Mouse (Mus musculus): ENCODE measurements around the gene Ffar3. TPM values are rescaled to one million over a fixed set of nuclear protein-coding genes. Genes with fewer than 3 reads are reported as not detected.

Gene Ffar3
- total RNA-seq (2021): not detected
- long read RNA-seq, experiment 1: 0 reads
- long read RNA-seq, experiment 2: 0 reads

GRCm38 (mm10) chr7:30856078-30856477 is at the start of gene Ffar3:
Gene Ffar3, minus strand, starts transcription at chr7:30856178.
- no peak for DNase-seq

DNA sequence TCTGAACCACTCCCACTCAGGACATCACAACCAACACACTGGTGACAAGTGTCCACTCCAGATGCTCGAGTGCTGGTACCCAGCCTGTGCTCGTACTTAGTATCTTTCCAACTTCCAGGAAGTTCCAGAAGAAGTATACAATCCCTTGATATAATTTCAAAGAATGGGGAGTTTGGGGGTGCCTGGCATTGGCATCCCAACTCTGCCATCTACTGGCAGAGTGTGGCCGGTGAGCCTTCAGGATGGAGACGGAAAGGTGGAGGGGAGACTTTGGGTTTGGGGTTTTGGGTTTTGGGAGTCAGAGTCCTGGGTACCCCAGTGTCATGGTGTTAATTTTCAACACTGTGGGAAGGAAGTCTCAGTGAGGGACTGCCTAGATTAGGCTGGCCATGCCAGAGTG is 48.1 kb upstream of the Ffar3 start:
- DNase-seq: no peak

DNA sequence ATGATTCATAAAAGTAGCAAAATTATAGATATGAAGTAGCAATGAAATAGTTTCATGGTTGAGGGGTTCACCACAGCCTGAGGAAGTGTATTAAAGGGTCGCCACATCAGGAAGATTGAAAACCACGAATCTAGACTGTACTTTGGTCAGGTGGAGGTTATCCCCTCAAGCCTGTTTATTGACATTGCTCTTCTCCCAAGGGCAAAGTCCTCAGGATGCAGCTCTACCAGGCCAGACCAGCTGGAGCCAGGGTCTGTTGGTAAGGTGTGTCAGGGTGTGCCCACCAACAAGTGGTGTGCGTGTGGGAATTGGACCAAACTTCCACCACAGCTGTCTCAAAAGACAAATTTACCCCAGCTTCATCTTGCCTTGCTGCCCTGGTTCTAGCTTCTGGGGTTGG is 39.2 kb upstream of the Ffar3 start:
- no peak for DNase-seq

- DNase-seq: no peak
Observed at GRCm38 (mm10) chr7:30892515-30892914, 36.5 kb upstream of the Ffar3 start.

- DNase-seq: no peak
Observed at GRCm38 (mm10) chr7:30891746-30892145, 35.8 kb upstream of the Ffar3 start.

DNA sequence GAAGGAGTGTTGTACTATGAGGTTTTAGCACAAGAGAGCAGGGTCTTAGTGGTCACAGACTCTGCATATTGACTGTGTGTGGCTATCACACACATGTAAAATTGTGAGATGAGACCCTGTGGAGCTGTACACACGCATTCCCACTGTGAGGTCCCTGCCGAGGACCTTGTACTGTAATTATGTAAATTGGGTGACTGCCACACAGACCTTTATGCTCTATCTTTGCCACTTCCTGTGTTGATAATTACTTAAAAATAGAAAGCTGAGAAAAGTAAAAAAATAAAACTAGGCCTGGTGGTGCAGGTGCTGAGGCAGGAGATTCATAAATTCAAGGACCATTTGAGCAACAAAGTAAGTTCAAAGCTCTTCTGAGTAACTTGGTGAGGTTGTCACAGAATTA is 34.7 kb upstream of the Ffar3 start:
- no peak for DNase-seq

- no peak for DNase-seq
Observed at GRCm38 (mm10) chr7:30888786-30889185, 32.8 kb upstream of the Ffar3 start.

DNA sequence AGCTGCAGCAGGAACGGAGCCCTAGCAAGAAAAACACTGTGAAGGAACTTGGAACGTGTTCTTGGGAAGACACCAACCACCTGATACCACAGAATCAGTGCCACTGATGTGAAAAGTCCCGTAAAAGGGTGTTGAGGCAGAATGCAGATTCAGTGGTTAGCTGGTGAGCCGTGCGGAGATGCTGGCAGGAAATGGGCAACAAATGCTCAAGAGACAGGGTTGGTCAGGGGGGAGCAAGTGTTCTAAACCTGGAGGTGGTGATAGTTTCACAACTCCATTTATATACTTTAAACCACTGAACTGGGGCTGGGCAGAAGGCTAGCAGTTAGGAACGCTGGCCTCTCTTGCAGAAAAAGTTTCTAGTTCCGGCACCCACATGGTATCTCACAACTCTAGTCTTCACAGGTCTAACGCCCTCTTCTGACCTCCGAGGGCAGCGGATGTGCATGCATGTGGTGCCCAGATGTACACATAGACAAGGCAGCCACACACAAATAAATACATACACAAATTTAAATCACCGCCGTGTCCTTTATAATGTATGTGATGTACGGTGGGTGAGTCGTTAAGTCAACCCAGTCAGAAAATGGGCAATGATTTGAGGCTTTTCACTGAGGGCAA is 31.7 kb upstream of the Ffar3 start:
- DNase-seq: no peak

DNA sequence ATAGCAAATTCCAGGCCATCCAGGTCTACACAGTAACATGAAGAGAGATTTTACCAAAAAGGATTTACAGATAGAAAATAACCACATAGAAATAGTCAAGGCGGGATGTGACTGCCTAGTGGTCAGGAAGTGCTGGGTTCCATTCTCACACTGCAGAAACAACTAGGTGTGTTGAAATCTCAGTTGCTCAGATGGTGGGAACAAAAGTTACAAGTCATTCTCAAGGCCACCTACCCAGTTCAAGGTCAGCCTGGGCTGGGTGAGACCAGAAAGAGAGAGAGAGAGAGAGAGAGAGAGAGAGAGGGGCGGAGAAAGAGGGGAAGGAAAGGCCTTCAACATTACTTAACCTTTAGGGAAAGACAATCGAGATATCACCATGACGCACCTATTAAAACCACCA is 30.9 kb upstream of the Ffar3 start:
- no peak for DNase-seq

- DNase-seq: no peak
Observed at GRCm38 (mm10) chr7:30884047-30884446, 28.1 kb upstream of the Ffar3 start.

GRCm38 (mm10) chr7:30881367-30881766 is 25.4 kb upstream of the Ffar3 start:
- no peak for DNase-seq

- DNase-seq: no peak
Observed at GRCm38 (mm10) chr7:30880176-30880575, 24.2 kb upstream of the Ffar3 start, which contains the start of gene Cd22. Gene Cd22, minus strand, starts transcription at chr7:30880342.

DNA sequence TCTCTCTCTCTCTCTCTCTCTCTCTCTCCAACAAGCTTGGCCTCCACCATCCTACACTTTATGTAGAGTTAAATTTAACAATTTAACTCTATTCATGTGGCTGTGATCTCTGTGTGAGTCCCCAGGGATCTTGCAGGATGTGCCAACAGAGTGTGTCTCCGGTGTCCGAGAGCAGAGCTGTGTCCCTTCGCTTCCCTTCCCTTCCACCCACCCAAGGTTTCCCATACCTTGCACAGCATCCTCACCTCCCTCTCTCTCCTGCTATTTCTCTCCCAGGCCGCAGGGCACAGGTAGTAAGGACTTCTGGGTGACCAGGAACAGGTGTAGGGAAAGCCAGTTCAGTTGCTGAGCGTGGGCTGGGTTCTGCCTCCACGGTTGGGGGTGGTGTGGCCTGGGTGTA is 23.0 kb upstream of the Ffar3 start:
- no peak for DNase-seq

DNA sequence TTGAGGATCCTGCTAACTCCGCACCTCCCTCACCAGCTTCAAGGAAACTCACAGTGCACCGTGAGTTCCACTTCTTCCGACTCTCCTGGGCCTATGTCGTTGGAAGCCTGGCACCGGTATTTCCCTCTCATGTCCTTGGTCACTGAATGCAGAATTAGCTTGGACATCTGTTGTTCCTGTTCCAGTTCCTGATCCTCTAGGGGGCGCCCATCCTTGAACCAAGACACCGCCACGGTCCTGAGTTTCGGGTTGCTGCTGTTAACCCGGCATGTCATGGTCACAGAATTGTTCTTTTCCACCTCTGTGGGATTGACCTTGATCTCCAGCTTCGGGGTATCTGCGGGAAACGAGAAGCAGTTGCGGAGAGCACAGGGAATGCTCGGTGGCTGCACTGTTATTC is 17.1 kb upstream of the Ffar3 start:
- DNase-seq: peak; percentile 79

- no peak for DNase-seq
Observed at GRCm38 (mm10) chr7:30863386-30863785, 7.4 kb upstream of the Ffar3 start.

GRCm38 (mm10) chr7:30861464-30861863 is 5.5 kb upstream of the Ffar3 start, which contains the start of gene Ffar1:
Gene Ffar1, minus strand, starts transcription at chr7:30861564.
- no peak for DNase-seq

GRCm38 (mm10) chr7:30859635-30860402 is 3.8 kb upstream of the Ffar3 start:
- peak; percentile 36 for DNase-seq

- peak; percentile 63 for DNase-seq
Observed at GRCm38 (mm10) chr7:30859290-30859634, 3.3 kb upstream of the Ffar3 start.

DNA sequence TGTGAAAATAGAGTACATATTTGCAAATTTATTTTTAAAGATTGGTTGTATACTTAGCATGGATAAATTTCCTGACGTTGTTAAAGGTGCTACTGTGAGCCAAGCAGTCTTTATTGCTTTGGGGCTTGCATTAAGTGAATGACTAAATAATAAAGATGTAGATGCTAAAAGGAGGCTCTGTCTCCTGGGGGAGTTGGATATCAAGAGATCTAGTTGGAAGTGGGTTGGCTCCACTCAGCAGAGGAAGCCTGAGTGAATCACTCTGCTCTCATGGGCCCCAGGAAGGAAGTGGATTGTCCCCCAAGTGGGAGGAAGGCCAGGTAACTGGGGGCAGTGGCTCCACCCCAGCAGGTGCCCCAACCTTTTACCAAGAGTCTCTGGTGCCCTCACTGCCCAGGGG is 1.8 kb upstream of the Ffar3 start:
- DNase-seq: no peak

- DNase-seq: no peak
Observed at GRCm38 (mm10) chr7:30851421-30851820, 4.6 kb downstream of the Ffar3 start.

DNA sequence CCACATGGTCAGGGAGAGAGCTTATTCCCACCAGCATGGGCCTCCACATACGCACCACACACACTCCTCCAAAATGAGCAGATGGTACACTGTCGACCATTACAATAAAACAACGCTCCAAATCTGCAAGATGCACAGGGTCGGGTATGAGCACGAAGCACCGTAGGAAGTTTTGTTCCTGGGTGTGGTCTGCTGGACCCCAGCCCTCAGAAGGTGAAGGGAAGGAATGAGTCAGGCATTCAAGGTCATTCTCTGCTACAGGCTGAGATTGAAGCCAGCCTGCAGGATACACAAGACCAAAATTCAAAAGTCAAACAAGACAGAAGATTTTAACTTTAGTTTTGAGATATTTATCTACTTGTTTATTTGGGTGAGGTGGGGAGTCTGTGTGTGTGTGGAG is 8.0 kb downstream of the Ffar3 start:
- DNase-seq: no peak

- DNase-seq: no peak
Observed at GRCm38 (mm10) chr7:30847386-30847785, 8.6 kb downstream of the Ffar3 start.

GRCm38 (mm10) chr7:30846505-30847053 is 9.4 kb downstream of the Ffar3 start:
- no peak for DNase-seq
